Mouse (Mus musculus) kidney, adult 2 months (tissue): Measurements from ENCODE around the gene Tcf25.

Experiments used
- CTCF ChIP-seq: fragments of 200-500 bp; conservative IDR thresholded peaks from 2 replicates; pipeline ENCODE4 v1.5.1; 2011; ENCODE audit warnings: low read depth, mild to moderate bottlenecking, control low read depth, low read length, moderate library complexity, mixed read lengths; ENCODE audit not compliant: insufficient read depth, insufficient read length
- POLR2A ChIP-seq: fragments of 200-500 bp; IDR thresholded peaks from one replicate; pipeline ENCODE4 v1.6.1; 2011; ENCODE audit warnings: low read depth, low read length, control low read depth

DNA sequence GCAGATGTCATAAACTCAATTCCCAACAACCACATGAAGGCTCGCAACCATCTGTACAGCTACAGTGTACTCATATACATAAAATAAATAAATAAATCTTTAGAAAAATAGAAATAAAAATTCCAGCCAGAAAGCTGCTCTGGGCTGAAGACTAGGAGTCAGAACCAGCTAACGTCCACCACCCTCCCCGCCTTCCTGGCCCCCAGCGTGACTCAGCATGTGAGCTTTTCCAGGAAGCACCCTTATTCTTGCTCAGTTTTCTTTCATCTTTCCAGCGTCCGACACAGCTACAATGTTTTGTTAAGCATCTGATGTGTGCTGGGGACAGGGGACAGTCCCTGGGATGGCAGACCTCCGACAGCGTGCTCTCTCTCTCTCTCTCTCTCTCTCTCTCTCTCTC is 28.4 kb upstream of the Tcf25 start:
- no peak for TF ChIP-seq CTCF
- TF ChIP-seq POLR2A, result no peak
